13 mouse cellular contexts compared by ENCODE assay signal in the genomic region with DNA sequence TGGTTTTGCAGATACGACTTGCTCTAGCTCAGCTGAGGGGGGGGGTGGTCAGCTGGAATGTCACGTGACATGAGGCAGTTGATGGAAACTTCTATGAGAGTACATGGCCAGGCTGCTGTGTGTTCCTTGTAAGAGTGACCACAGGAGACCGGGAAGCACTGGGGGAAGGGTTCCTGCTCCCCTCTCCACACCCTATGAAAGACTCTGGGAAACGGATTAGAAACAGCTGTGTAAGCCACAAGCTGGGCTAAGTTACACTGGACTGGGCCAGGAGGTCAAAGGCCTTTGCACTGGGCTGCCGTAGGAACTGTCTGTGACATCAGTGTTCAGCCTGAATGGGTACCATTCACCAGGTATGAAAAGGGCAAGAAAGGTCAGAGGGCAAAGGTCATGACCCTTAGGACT. TPM values are rescaled to one million over a fixed set of nuclear protein-coding genes. Genes with fewer than 3 reads are reported as not detected.
DNase-seq lines count a peak whose midpoint lies in the region; ATAC-seq lines count a peak whose summit lies in the region.
"Had no signal": no experiment of that assay in that cellular context is flagged by ENCODE, and none has a peak within 500 bp of the region (broad histone marks: within the 10 kb centered on the region; RNA-seq: fewer than 3 reads in every experiment).

No protein-coding gene starts in this region.

- intact Hi-C loops in gastrocnemius, postnatal 14 days (cut with DNase I; ENCODE audit: low total_unique reads) = no loop called here

- H3K27ac ChIP-seq in neural tube, embryonic 15.5 days (replicated peaks) = no peak overlapping the region
- no peak overlapping the region for H3K27ac ChIP-seq in kidney, embryonic 16.5 days (ENCODE audit: low read length)

- H3K36me3 ChIP-seq in neural tube, embryonic 15.5 days = no peaks in the 10 kb centered on the region
- H3K36me3 ChIP-seq in kidney, embryonic 16.5 days (ENCODE audit: insufficient read depth, low read length) = no peaks in the 10 kb centered on the region

- no peaks in the 10 kb centered on the region for H3K9me3 ChIP-seq in neural tube, embryonic 15.5 days (replicated peaks)
- H3K9me3 ChIP-seq in kidney, embryonic 16.5 days (ENCODE audit: low read length) = no peaks in the 10 kb centered on the region

- H3K4me3 ChIP-seq in neural tube, embryonic 15.5 days (replicated peaks) = no peak overlapping the region
- no peak overlapping the region for H3K4me3 ChIP-seq in kidney, embryonic 16.5 days (ENCODE audit: low read length)
- H3K4me3 ChIP-seq: erythroblast, embryonic 14.5 days; megakaryocyte, embryonic 14.5 days had no signal

- 42% methylated on average over 5 of the region's 5 CpGs for WGBS in neural tube, embryonic 15.5 days
- 27% methylated on average over 5 of the region's 5 CpGs for WGBS in kidney, embryonic 16.5 days

- peaks cover 2% of the 10 kb centered on the region; the same call in 1 of the 2 replicates for H3K4me1 ChIP-seq in neural tube, embryonic 15.5 days
- H3K4me1 ChIP-seq in kidney, embryonic 16.5 days (ENCODE audit: insufficient read depth, low read length) = peaks cover 28% of the 10 kb centered on the region
- H3K4me1 ChIP-seq: megakaryocyte, embryonic 14.5 days had no signal

- ATAC-seq in neural tube, embryonic 15.5 days (ENCODE audit: low FRiP score) = no peak
- ATAC-seq in kidney, embryonic 16.5 days (ENCODE audit: low FRiP score, low TSS enrichment) = peak; percentile 57; the same call in 1 of the 2 replicates

- H3K4me2 ChIP-seq in neural tube, embryonic 15.5 days = no peak overlapping the region
- H3K4me2 ChIP-seq in kidney, embryonic 16.5 days (replicated peaks; ENCODE audit: low read depth, low read length) = no peak overlapping the region

- DNase-seq in gastrocnemius, postnatal 14 days = peak; percentile 33
- DNase-seq in gastrocnemius, adult 8-10 months (ENCODE audit: low spot score in 2 of 2) = no peak
- peak; percentile 65 for DNase-seq in neural tube, embryonic 10.5 days (ENCODE audit: extremely low spot score, low spot score)
- DNase-seq in left cerebral cortex, adult 8-10 months (ENCODE audit: low spot score in 2 of 2) = no peak
- DNase-seq in urinary bladder, adult 18-20 months (ENCODE audit: low spot score in 2 of 2) = no peak
- no peak for DNase-seq in left cerebral cortex, adult 11 months (ENCODE audit: low spot score)
- DNase-seq: adrenal gland, postnatal 25 days; B cell, adult 2 months; cerebellum, adult 2 months had no signal

- no peaks in the 10 kb centered on the region for H3K27me3 ChIP-seq in neural tube, embryonic 15.5 days (replicated peaks)
- no peaks in the 10 kb centered on the region for H3K27me3 ChIP-seq in kidney, embryonic 16.5 days (ENCODE audit: insufficient read depth, low read length)

- no peak overlapping the region for H3K9ac ChIP-seq in neural tube, embryonic 15.5 days (replicated peaks)
- no peak overlapping the region for H3K9ac ChIP-seq in kidney, embryonic 16.5 days (replicated peaks; ENCODE audit: low read length)

RNA-seq across cellular contexts. Expression of a gene that starts 14.1 kb away (rescaled TPM):
- 1 to 10 TPM; 6.6 to 7.7 TPM for total RNA-seq in gastrocnemius, postnatal 14 days (2021)
- total RNA-seq in gastrocnemius, adult 8-10 months (2022) = 10 to 100 TPM in 2 of 4 experiments, 1 to 10 TPM in 2; 7.4 to 11.7 (median 9.5) TPM
- 12.0 and 12.6 TPM in 2 replicates for polyA plus RNA-seq in neural tube, embryonic 15.5 days (2015; fragmentation: Nextera tagmentation; extraction: Ambion mirVana)
- 8.8 and 10.1 TPM in 2 replicates for polyA plus RNA-seq in kidney, embryonic 16.5 days (2015; fragmentation: Nextera tagmentation; extraction: Ambion mirVana)
- 10 to 100 TPM; 22.9 to 33.5 (median 29.5) TPM for total RNA-seq in left cerebral cortex, adult 8-10 months (2022)

Comparison
In these comparisons a context has a peak if more than half of its experiments do, and no peak if none do; other contexts are left out.
1. DNase-seq: peak in gastrocnemius, postnatal 14 days (single experiment) and neural tube, embryonic 10.5 days (single experiment); none in gastrocnemius, adult 8-10 months (0 of 2), left cerebral cortex, adult 8-10 months (0 of 2), urinary bladder, adult 18-20 months (0 of 2) and left cerebral cortex, adult 11 months (single experiment).